Mouse (Mus musculus) cerebellum, adult (tissue): ENCODE data around the gene Cpvl.

Experiments
- ATAC-seq: cut with Nextera tagmentation; 2 replicates; pipeline ENCODE4 v1.9.2; 2017; ENCODE audit warnings: mild to moderate bottlenecking, moderate library complexity, mixed read lengths; ENCODE audit not compliant: insufficient number of reproducible peaks, low FRiP score, low TSS enrichment

Cpvl gene

GRCm38 (mm10) chr6:53978571-53978970 lies at the start of gene Cpvl:
TSS of gene Cpvl (minus strand) at chr6:53978671.
- ATAC-seq = no peak

GRCm38 (mm10) chr6:54023846-54024245 lies 45.4 kb upstream of the Cpvl start:
- ATAC-seq = no peak

DNA sequence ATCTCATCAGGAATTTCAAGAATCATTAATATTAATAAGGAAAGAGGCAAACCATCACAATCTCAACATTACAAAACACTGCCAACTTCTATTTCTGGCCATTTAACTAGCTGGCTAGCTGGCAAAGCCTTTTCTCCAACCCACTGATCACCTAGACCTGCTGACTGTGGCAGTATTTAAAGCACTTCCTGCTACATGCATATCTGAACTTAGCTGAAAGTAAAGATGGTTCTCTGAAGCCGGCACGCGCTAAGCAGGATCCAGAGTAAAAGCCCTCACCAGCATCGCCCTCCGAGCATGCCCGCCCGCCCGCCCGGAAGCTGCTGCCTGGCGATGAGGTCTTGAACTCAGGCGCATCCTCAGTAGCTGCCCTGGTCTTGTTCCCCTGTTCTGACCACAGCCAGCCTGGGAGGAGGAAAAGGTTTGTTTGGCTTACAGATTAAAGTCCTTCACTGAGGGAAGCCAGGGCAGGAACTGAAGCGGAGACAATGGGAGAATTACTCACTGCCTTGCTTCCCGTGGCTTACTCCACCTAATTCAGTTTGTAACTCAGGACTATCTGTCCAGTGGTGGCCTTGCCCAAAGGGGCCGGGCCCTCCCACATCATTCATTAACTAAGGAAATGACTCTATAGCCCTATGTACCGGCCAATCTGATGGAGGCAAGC lies 42.8 kb upstream of the Cpvl start:
- ATAC-seq = no peak

GRCm38 (mm10) chr6:54018861-54019260 lies 40.4 kb upstream of the Cpvl start:
- ATAC-seq = no peak

DNA sequence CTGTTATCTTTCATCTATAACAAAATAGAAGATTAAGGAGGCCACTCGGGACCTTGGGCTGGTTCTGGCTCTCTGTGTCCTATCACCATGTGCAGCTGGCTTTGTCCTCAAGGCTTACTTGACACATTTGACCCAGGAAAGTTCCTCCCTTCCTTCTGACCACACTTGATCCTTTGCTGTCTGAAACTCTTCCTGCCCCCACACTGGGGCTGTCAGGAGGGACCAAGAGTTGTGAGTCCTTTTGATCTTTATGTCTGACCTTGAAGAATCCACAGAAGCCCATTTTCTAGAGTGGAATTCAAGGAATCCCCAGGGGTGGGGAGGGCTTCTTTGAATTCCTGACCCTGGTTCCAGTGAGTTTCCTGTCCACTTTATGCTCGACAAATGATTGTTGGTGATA lies 39.6 kb upstream of the Cpvl start:
- no peak for ATAC-seq

GRCm38 (mm10) chr6:54012163-54012562 lies 33.7 kb upstream of the Cpvl start:
- ATAC-seq = no peak

DNA sequence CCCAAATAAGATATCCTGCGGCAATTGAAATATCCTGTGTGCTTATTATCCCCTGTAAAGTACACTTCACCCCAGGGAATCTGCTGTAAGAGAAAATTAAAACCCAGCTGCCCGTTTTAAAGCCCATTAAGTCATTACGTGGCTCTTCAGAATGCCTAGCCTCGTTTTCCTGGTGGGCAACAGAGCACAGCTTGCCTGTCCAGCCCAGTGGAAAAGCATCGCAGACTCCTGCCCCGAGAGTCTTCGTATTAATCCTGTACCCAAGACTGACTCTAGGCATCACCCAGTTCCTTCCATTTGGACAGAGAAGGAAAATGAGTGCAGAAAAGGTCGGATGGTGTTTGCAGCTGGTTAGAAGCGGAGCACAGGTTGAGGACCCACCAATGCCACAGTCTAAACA lies 31.9 kb upstream of the Cpvl start:
- no peak for ATAC-seq

DNA sequence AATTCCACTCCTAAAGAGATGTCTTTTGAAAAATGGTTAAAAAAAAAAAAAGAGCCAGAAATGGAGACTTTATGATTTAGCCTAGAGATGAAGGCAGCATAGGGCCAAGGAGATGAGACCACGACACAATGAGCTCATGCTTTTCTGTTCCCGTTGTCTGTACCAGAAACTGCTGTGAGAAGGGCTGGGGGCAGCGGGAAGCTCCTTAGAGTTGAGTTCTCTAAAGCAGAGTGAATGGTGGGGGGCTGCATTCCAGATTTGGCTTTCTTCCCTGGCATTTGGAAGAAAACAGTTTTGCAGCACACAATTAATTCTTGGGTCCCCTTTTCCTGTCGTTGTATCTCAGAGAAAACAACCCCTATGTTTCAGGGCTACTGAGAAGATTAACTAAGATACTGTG lies 30.8 kb upstream of the Cpvl start:
- no peak for ATAC-seq

DNA sequence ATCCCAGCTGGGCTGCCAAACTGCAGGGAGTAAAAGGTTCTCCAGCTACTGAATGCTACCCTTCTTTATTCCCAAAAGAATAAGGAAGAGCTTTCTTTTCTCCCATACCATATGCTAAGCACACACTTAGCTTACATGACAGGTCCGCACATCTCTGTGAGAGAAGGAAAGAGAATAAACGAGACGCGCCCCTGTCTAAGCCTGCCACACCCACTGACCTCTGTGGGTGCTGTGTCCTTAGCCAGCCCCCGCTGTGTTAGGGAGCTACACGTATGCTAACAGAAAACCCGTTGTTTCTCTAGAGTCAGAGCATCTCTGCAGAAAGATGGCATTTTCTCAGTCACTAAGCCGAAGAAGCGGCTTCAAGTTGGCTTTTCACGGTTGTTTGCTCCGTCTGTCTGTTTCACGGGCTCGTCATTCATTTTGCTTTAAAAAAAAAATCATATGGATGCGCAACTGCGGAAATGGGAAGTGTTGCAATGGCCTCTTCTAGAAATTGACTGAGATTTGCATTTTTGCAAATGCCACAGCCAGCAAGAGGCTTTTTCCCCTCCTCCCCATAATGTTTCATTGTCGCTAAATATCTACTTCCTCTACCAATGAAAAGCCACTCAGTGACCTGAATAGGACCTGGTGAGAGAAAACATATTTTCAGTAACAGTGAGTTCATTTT lies 30.1 kb upstream of the Cpvl start:
- no peak for ATAC-seq

DNA sequence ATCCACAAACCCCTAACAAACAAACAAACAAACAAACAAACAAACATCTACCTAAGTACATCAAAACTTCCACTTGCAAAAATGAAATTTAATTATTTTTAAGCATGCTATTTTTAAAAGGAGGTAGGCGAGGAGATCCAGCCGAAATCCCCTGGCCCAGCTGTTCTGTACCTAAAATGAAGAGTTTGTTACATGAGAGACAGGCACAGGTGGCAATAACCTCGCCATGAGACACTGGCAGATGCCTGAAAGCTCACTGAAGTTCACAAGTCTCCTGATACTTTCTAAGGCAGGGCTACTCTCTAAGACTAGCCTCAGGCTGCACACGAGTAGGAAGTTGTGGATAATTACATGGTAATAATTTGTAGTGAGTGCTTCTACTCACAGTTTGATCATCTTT lies 26.8 kb upstream of the Cpvl start:
- ATAC-seq = no peak

DNA sequence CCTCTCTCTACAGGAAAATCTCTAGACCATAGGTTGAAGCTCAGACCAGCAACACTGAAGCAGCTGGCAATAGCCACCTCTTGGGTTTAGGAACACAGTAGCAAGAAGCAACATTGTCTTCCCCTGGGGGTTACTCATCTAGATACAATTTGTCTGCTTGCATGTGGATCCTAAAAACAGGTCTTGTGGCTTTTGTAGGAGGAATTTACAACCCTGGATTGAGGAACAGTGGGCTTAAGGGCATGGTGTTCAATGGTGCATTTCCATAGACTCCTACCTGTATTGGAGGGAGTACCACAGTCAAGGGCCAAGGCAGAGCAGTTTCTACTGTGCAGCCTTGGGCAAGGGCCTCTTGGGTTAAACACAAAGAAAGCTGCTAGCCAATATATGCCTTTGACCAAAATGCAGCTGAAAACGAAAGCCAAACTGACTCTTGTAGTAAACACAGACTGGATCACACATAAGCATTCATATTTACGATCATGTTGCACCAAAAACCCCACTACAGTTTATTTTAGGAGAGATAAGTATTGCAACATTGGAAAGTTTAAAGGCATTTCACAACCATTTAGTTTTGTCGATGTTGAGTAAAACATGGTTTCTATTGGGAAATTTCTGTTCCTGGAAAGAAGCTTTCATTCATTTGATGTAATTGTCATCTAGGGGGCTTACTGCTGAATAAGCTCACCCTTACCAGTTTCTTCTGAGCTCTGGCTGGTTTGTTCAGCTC lies 17.9 kb upstream of the Cpvl start:
- ATAC-seq = no peak

DNA sequence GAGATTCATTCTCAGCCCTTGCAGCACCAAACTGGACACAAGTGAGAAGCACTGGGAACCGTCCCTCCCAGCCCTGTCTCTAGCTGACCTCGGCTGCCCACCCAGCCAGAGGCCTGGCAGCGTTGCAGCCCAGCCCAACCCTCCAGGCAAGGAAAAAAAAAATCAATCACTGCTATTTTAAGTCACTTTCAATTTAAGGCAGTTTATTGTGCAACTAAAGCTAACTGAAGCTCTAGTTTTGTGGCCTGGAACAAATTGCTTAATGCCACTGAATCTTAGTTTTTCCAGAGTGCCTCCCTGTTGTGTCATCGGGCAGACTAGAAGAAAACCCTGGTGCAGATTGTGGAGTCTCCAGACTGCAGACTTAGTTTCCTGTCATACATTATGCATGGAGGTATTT lies 17.0 kb upstream of the Cpvl start:
- ATAC-seq = no peak

DNA sequence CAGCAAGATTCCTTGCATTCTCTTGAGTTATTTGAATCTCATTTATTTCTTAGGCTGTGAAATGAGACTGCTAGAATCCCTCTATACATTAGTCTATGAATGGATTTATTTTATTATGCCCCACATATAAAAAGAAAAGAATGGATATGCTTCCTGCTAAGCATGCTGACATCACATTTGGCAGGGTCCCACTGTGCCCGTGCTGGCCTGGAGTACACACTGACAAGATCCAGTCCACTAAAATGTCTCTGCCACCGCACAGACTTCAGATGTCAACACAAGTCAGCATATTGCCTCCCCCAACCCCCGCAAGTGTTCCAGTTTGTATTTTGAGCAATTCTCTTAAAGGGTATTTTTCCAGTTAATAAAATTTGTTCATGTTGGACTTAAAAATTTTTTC lies 13.9 kb upstream of the Cpvl start:
- ATAC-seq = no peak

DNA sequence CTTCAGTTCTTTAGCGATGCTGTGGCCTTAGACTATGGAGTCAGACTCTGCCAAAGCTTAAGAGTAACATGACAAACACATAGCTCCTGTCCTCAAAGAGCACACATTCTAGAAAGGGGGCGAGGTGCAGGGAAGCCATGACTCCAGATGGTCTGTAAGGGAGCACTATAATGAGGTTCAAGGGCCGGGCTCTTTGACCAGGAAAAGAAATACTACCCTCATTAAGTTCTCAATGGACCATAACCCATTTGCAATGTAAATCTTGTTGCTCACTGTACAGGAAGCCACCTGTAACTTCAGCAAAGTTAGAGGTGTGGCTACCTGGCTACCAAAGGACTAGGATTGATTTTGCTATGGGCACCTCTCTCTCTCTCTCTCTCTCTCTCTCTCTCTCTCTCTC lies 8.8 kb upstream of the Cpvl start:
- no peak for ATAC-seq

DNA sequence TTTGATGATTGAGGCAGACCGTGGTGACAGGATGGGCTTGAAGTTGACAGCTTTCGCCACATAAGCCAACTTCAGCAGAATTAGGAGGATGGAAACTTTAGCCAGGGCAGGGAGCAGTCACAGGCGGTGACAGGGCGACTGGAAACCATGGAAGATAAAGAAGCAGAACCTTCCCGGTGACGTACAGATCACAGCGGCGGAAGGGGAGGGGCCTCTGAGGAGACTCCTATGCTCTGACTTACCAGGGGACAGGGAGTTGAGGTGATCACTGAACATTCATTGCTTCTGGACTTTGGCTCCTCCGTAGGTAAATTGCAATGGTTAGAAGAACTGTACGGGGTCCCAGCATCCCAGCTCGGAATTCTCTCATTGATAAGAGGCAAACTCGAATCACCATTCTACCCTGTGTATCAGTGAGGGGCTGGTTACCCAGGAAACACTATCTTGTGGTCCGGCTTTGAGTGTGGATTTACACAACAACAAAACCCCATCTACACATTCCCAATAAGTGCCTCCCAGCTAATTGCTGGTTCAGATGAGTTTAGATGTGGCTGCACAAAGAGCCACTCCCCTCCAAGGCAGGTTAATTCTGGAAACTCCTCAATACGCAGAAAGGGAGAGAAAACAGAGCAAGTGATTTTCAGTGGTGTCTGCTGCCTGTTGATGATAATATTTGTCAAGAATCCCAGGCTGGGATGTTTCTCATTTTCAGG lies 8.0 kb upstream of the Cpvl start:
- ATAC-seq = no peak

DNA sequence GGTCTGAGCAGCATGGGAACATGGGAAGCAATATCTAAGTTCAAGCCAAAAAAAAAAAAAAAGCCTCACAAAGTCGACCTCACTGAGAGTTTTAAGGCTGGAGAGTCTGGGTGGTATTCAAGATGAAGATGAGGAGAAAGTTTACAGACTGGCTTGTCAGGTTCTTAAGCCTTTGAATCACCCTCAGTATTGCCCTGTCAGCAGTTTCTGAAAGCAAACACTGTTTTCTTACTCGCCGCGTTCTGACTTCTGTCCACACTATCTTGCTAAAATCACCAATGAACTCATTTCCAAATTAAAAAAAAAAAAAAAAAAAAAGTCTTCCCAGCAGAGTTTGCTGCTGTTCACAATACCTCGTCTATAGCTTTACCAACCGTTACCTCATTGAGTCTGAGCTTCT lies 5.3 kb upstream of the Cpvl start:
- no peak for ATAC-seq

DNA sequence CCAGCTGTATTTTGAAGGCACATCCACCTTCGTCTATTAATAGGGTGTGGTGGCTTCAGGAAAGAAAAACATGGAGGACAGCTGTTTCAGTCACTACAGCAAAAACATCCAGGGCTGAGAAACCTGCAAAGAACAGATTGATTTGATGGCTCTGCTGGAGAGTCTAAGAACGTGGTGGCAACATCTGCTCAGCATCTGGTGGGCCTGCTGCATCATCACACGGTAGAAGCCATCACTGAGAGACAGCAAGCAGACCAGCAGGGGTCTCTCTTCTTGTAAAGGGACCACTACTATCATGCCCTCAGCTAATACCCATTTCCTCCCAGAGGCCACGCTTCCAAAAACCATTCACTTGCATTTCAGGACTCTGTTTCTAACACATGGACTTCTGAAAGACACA lies 4.1 kb upstream of the Cpvl start:
- no peak for ATAC-seq

- ATAC-seq = no peak
Observed at GRCm38 (mm10) chr6:53982047-53982600, 3.7 kb upstream of the Cpvl start.

DNA sequence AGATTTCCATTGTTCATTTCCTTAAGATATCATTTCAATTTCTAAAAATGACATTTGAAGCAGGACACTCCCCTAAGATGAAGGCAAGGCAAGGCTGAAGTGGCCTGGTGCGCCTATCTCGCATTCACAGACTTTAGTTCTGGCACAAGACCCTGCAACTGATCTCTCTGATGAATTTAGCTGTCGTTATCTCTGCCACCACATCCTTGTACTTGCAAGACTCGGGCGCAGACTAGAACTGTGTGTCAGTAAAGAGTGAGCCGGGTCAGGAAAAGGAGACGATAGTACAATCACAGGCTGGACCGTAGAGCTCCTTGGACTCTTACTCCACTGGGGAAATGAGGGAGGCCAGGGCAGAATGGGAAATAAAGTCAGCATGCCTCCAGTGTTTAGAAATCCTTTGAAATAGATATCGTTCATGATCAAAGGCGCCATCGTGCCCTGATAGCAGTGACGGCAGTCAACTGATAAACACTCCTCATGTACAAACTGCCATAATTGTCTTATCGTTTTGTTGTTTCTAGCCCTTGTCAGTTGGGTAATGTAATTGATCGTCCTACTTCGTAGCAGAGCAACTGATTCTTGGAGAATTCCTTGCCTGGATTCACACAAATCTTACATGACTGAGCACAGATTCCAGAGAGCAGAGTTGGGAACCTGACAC lies 2.5 kb upstream of the Cpvl start:
- ATAC-seq = no peak

GRCm38 (mm10) chr6:53974040-53974439 lies 4.4 kb downstream of the Cpvl start:
- no peak for ATAC-seq
